Mouse (Mus musculus): Measurements from ENCODE around the gene Ifitm2.

- TF ChIP-seq CTCF (IDR thresholded peaks at IDR 0.05; ENCODE audit: borderline replicate concordance, insufficient read depth, low read depth, low read length) (no peak), POLR2A (IDR thresholded peaks at IDR 0.05; ENCODE audit: borderline replicate concordance, insufficient read depth, low read length) (no peak)
These were observed 11.6 kb downstream of the Ifitm2 start for GRCm38 (mm10) chr7:140944236-140944635.
